Mouse (Mus musculus) liver, embryonic 14.5 days (tissue): ENCODE results near the gene Slc44a5.

Experiments used
- CTCF ChIP-seq: IDR thresholded peaks from 2 replicates; pipeline ENCODE4 v1.5.1; 2016; ENCODE audit warnings: antibody characterized with exemption, low read depth, control low read depth
- EP300 ChIP-seq: IDR thresholded peaks from 2 replicates; pipeline ENCODE4 v1.6.1; 2016; ENCODE audit warnings: antibody characterized with exemption, low read depth

DNA sequence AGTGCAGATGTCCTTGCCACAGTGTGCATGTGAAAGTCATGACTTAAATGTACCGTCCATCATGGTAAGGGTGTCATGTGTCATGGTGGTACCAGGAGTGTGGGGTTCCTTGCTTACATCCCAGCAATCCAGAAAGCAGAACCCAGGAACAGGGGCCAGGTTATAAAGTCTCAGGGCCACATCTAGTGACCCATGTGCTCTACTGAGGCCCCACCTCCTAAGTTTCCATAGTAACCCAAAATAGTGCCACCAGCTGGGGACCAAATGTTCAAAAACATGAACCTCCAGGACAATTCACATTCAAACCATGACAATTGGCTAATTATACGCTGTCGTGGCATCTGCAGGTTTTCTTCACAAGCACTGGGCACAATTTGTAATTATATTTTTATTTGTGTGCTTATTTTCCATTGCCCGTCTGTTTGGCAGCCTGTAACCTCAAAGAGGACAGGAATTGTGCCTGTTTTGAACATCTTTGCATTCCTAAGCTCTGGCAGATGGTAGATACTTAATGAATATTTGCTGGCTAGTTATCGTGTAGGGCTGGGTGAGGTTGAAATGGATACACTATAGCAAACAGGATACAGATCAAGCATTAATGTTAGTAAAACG is 145.9 kb downstream of the Slc44a5 start:
- TF ChIP-seq CTCF (no peak), EP300 (no peak)
